Mouse (Mus musculus): ENCODE measurements around the gene Gm20458.
A peak's percentile ranks its signal among the peaks of the same experiment; 100 is the strongest.

Gene Gm20458

DNA sequence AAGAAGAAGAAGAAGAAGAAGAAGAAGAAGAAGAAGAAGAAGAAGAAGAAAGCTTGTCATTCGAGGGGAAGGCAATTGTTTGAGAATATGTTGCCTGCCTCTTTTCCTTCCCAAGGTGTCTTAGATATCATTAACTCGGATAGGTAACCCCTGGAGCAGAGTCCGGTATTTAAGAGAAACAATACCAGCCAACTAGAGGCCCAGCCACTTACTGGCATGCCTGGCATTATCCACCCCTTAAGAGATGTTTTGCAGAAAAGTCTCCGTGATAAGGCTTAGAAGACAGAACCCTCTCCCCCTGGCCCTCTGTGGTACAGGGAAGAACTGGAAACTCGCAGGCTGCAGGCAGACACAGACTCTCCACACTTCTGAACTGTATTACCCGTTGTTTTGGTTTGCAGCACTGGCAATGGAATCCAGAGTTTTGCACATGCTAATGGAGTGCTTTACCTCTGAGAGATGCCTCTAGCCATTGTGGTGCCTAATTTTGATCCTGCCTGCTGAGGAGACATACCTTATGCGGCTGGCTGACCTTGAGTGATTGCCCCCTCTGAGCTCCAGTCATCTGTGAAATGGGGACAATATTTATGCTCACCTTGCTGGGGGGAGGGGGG lies 6.8 kb upstream of the Gm20458 start:
- no peak for DNase-seq (ENCODE audit: extremely low spot score)

DNA sequence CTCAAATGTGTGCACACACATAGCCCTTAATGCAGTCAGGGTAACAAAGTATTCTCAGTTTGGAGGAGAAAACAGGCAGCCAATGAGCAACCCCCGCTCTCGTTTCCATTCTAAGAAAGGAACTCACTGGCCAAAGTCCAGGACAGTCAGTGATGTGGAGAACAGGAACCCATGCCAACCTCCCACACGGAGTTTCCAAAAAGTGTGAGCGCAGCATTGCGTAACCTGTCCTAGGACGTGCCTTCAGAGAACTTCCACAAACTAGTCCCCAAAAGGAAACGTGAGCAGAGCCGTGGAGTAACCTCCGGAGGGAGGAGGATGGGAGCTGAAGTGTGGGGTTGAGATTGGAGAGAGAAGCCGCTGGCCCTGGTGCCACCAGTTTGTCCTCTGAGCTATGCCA lies 5.9 kb upstream of the Gm20458 start:
- no peak for DNase-seq (ENCODE audit: extremely low spot score)

DNA sequence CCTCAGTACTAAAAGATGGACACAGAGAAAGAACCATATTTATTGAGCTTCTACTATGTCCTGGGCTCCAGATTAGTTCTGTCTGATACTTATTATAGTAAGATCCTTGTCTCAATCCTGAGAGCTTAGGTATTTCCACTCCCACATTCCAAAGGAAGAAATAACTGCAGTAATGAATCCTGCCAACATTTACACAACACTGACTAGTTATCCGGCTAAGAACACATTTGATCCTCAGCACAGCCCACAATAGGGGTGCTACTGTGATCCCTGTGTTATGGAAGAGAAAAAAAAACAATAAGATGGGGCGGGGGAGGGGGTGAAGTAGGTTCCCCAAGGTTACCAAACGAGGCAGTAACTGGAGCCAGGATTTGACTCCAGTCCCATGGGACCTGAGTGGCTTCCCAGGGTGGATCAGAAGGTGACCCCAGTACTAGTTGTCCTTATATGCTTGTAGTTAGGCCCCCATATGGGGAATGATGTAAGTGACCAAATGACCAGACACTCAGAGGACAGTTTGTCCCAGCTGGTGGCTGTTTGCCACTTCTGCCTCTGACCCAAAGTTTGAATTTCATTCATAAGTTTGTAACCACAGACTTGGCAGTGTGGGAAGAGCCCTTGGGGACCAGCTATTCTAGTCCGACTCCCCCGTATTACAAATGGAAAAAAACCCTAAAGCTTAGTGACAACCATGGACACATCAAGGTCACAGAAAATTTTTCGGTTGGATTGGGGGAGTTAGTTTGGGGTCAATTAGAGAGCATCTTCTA lies 5.2 kb upstream of the Gm20458 start:
- no peak for DNase-seq (ENCODE audit: extremely low spot score)

DNA sequence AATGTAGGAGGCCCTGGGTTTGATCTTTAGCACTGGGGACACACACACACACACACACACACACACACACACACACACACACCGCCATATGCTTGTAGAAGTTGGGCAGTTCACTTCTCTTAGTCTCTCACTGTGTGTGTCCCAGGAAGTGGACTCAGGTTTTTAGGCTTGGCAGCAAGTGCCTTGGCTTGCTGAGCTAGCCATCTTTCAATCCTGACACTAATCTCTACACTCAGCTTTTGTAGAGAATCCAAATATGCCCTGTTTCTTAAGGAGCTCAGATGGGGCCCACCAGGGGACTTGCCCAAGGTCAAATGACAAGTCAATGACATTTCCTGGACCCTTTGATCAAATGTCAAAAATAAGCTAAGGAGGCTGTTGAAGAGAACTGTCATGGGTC lies 4.4 kb upstream of the Gm20458 start:
- no peak for DNase-seq (ENCODE audit: extremely low spot score)

DNA sequence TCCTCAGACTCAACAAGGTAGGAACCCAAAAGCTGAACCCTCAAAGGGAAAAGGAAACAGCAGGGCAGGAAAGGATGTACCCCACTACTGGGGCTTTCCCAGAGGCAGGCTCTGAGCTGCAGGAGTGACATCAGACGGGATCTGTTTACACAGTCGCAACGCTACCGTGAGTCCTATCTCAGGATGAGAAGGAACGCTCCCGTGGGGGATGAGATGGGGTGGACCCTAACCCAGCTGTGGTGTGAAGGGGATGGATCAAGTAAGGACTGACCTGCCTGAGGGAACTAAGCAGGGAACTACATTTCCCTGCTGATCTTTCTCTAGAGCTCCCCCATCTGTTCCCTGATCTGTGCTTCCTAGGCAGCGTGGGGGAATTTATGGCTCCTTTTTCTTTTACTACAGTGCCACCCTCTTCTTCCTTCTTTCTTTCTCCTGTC lies 3.9 kb upstream of the Gm20458 start, which contains the start of gene Sys1:
TSS of gene Sys1 (plus strand) at position 101 of the 437 bp plus-strand sequence.
- peak; percentile 53 for DNase-seq (ENCODE audit: extremely low spot score)

DNA sequence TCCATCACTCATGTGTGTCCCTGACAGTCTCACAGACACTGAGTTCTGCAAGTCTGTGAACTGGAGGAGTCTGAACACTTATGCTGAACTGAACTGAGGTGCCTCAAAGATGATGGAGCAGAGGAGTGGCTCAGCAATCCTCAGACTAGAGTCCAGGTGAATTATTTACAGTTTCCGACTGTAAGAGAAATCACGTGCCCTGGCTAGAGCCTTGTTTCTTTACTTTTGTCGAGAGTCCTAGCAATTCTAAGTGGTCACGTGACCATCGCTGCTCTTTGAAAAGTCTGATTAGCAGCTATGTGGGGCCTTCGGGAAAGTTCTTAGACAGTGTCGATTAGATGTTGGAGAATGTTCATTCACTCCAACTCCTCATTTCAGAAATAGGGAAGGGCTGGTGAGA lies 2.8 kb upstream of the Gm20458 start:
- no peak for DNase-seq (ENCODE audit: extremely low spot score)

DNA sequence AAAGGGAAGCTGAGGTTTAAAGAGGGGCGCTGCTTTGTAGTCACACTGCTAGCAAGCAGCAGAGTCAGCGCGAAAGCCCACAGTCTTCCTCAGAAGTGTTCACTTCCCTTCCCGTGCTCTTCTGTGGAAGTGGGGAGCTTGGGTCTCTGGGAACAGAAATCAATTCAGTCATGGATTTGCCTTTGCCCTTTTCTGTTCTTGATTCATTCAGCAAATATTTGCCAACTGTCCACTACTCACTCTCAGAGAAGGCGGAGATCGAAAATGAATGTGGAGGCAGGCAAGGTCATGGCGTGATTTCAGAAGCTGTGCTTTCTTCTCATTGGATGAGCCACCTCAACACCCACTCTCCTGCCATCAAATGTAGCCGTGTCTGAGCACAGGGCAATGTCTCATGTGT lies 2.2 kb upstream of the Gm20458 start:
- DNase-seq (ENCODE audit: extremely low spot score), result no peak

DNA sequence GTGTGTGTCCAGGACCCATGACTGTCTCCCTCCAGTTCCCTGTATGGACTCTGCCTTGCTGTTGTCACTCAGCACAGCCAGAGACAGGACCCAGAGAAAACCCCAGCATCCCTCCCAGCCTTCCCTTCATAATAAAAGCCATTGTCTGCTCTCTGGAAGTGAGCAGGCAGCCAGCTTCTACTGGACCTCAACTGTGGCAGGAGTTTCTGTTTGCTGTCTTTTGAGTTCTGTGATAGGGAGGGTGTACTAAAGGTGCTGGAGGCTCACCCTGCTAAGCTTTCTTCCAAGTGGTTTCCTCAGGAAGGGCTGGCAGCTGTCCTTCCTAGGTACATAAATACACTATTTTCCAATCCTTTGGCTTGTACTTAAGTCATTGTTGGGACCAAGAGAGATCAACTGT lies 4.4 kb downstream of the Gm20458 start:
- no peak for DNase-seq (ENCODE audit: extremely low spot score)

DNA sequence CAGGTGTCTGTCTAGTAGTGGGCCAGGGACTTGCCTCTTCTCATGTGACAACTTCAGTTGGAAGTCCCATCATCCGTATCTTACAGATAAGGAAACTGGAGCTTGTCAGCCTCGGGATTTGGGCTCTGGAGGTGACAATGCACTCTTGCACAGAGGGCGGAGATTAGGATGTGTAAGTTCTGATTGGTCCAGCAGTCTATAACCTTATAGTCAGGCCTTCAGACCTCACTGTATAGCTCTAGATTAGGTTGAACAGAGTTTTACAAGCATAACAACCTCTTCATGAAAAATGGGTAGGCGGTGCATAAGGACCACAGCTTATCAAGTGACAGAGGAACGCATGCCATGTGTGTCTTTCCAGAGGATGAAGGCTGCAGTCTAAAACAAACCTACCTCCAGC lies 6.0 kb downstream of the Gm20458 start:
- DNase-seq (ENCODE audit: extremely low spot score), result no peak

DNA sequence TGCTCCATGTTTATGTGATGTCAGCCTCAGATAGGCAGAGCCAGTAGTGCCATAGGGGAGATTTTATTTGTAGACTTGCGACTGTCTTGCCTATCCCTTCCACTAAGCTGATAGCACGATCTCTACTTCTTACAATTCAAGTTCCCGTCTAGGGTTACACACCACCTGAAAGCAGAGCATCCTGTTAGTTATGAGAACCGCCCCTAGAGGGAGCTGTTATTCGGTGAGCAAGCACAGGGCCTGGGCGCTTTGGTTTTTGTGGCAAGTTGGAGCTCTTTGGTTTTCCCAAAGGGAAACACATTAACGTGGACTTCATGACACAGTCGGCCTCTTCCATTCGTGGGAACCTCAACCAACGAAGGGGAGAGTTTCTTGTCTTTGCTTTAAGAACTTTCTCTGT lies 9.5 kb downstream of the Gm20458 start:
- DNase-seq (ENCODE audit: extremely low spot score), result peak; percentile 59

DNA sequence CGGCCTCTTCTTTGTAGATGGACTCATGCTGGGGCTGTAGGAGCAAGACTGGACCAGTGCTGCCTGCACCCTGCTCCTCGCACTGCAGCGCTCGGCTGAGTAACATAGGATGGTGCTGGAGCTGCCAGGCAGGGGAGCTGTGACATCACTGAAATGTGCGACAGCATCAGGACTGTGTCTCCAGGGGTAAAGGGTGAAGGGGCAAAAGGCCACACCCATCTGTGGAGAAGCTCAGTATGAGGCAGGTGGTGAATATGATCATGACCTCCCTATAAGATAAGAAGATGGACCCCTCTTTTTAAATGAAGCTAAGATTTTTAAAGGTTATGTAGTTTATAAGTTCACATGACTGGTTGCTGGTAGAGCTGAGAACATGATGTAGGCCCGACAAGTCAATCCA lies 12.9 kb downstream of the Gm20458 start, which contains the start of gene Trp53tg5:
TSS of gene Trp53tg5 (minus strand) at position 101 of the 400 bp plus-strand sequence.
- DNase-seq (ENCODE audit: extremely low spot score), result no peak

DNA sequence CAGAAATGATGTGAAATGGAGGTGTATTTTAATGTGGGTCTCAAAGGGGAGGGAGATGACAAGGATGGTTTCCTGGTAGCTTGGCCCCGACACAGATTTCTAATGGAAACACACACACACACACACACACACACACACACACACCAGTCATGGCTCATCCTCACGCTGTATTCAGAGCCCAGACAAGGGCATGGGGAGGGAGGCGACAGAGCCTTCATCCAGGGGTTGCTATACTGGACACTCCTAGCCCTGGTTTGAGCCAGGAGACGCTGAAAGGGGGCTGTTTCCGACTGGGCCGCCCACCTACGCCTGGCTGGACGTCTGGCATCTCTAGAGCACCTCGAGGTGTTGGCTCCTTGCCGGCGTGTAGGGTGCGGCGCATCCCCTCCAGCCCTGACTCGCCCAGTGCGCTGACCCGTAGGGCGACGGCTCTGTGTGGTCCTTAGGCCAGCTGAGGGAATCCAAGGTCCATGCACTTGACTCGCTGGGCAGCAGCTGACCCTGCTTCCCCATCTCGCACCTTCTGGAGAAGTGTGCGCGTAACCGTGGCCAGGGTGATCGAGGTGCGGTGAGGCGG lies 25.0 kb downstream of the Gm20458 start, which contains the start of gene Dbndd2:
TSS of gene Dbndd2 (plus strand) at position 426 of the 577 bp plus-strand sequence.
- no peak for DNase-seq (ENCODE audit: extremely low spot score)

DNA sequence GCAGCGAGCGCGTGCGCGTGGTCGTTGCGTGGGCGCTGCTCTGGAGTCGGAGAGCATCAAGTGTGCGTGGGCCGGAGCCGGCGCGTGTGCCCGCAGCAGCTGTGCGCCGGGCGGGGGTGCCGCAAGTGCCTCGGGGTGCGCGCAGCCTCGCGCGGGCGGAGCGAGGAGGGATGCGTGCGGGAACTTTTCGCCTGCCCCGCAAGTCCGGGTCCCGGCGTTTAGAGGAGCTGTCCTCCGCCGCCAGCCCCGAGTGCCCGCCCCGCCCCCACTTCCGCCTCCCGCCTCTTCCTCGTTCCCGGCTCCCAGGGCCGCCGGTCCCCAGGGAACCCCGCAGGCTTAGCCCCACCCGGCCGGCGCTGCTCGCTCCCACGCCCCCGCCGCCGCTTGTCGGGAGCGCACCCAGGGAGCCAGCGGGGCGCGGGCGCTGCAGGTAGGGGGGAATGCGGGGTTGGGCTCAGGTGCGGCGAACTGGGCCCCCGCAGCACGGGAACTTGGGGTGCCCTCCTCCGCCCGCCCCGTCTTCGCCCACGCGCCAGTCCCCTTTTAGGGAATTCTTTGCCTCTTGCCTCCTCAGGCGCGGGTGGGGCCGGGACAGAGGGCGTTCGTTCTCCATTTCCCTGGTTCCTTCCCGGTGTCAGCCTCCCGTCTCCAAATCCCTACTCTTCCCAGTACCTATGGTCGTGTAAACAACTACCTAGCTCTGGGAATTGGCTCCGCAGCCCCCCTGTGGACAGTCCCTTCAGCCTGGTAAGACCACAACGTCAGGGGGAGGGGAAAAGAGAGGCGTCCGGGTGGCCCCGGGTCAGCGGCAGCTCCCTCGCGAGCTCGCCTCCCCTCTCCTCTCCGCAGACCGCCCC lies 25.7 kb downstream of the Gm20458 start:
- DNase-seq (ENCODE audit: extremely low spot score), result peak; percentile 40

DNA sequence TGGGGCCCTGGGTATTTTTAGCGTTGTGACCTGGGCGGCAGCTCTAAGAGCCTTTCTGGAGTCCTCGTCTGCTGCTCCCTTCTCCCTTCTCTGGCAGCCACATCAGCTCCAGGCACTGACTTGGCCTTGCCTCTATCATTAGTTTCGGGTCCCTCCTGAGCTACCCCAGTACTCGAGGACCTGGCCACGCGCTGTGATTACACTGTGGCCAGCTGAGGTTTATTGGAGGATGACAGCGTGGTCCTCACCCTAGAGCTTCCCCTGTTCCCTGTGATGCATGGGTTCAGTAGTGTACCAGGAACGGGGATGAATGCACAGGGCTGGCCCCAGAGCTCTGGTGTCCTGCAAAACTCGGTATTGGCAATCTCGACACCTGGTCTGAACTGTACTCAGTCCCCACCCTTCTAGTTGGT lies 26.4 kb downstream of the Gm20458 start:
- no peak for DNase-seq (ENCODE audit: extremely low spot score)

DNA sequence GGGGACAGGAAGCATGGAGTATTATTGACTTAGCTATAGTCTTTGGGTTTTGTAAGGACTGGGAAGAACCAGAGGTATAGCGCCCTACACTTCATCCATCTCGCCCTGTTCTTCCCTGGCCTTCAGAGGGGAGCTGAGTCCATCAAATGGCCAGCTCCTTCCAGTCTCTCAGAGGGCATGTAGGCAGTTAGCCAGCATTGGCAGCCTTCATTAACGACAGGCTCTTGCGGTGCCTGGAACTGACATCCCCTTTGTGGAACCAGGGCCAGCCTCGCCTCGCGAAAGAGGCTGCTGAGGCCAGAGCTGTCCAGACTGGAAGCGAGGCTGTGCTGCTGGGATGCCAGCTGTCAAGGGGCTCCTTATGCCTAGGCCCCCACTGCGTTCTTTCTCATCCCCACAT lies 27.0 kb downstream of the Gm20458 start:
- no peak for DNase-seq (ENCODE audit: extremely low spot score)

DNA sequence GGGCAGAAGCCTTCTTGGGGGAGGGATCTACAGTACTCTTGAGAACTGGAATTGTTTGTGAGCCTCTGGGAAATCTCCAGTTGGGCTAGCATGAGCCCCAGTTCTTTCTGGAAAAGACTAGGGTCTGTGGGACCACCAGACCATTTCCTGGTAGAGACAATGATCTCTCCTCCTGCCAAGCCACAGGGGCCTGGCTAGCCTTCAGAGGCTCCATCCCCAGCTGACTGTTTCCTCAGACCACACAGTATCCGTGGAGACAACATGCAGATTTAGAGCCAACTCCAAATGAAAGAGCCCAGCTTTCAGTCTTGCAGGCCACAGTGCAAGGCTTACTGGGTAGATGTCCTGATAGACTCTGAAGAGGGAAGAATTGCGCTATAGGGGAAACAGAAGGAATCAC lies 33.4 kb downstream of the Gm20458 start:
- no peak for DNase-seq (ENCODE audit: extremely low spot score)

DNA sequence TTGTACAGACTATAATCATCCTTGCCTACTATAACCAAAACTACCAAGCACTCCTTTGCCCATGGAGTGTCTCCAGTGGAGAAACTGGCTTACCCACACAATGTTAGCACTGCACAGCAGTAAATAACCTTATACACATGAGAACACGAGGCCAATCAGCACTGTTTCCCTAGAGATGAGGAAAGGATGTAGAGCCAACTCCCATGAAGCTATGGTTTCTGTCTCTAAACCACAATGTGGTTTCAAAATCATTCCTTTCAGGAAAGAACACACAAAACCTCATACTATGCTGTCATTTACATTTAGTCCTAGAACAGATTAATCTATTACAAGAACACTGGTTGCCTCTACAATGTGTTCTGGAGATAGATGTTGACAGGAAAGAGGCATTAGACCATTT lies 35.6 kb downstream of the Gm20458 start:
- no peak for DNase-seq (ENCODE audit: extremely low spot score)

DNA sequence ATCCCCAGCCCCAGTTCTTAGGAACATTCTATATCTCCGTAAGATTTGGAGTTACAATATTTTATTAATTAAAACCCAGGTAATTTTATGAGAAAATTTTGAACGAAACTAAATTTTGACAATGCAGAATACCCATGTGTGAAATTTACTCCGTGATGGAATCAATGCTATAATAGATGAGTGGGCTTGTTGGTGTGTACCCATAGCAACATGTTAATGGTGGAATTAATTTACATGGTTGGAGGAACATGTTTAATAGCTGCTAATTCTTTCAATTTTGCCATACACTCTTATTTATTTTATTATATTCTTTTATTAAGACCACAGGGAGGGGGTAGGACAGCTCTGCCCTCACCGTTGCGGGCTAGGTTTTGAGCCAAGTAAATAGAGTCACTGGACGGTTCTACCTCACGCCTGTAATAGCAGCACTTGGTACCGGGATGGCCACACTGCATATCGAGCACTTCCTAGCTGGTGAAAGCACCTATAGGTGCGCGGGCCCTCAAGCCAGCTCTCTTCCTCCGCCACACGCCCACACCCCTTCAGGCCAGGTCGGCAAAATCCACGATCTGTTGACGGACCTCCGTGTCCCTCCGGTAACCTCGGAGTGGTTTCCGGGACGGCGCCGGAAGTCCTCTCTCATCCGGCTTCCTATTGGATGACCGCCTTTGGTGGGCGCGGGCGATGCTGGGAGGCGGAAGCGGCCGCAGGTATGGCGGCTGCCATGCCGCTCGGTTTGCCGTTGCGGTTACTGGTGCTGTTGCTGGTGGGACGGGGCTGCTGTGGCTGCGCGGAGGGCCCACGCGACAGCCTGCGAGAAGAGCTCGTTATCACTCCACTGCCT lies 36.3 kb downstream of the Gm20458 start, which contains the start of gene Pigt:
TSS of gene Pigt (plus strand) at position 674 of the 844 bp plus-strand sequence.
- peak; percentile 78 for DNase-seq (ENCODE audit: extremely low spot score)

DNA sequence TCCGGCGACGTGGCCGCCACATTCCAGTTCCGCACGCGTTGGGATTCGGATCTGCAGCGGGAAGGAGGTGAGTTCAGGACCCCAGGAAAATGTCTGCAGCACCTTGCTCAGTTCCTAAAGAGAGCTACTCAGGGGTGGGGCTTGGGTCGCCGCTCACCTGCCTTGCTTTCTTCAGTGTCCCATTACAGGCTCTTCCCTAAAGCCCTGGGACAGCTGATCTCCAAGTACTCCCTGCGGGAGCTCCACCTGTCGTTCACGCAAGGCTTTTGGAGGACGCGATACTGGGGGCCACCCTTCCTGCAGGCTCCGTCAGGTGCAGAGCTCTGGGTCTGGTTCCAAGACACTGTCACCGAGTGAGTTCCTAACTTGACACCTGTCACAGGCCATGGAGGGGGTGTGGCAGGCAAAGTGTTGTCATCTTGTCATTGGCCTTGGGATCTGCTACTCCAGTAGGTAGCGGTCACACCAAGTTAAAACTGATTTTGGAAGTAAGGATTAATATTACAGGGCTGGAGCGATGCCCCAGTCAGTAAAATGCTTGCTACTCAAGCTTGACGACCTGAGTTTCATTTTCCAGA lies 37.0 kb downstream of the Gm20458 start:
- DNase-seq (ENCODE audit: extremely low spot score), result no peak

DNA sequence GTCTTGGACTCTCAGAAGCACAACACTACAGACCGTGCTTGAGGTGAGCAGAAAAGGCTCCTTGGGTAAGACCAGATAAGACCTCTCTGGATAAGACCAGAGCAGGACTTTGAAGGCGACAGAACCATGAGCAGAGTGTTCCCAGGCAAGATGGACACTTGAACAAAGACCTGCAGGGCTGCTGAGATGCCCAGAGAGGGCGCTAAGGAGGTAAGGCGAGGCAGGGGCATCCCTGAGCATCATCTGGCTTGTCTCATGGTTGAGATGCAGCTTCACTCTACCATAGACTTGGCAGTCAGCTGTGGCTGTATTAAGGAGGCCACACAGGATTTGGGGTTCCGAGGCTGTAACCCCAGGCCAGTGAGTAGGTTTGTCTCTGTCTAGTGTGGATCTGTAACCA lies 38.5 kb downstream of the Gm20458 start:
- no peak for DNase-seq (ENCODE audit: extremely low spot score)

DNA sequence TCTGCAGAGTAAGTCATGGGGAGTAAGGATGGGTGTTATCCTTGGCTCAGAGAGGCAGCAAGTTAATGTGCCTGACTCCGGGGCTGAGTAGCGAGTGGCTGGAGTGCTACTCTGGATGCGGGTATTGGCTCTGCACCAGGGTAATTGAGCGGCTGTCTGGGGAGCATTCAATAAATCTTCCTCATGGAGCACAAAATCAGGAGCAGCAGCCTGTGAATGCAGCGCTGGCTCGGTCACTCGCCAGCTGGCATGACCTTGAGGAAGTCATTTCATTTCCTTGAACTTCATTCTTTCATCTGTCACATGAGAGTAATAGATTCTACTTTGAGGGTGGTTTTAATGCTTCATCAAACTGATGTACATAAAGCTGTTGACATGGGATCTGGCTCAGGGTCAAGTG lies 39.7 kb downstream of the Gm20458 start:
- no peak for DNase-seq (ENCODE audit: extremely low spot score)

All from embryo, embryonic 9.5 days (tissue).